Mouse (Mus musculus) forebrain, embryonic 16.5 days (tissue): Measurements from ENCODE around the gene Parvb. TPM values are rescaled to one million over a fixed set of nuclear protein-coding genes. Genes with fewer than 3 reads are reported as not detected.
A peak's percentile ranks its signal among the peaks of the same experiment; 100 is the strongest.

Experiments
- ATAC-seq: fragments of 200-750 bp; cut with Nextera tagmentation; 2 replicates; pipeline ENCODE4 v1.8.0; 2017; ENCODE audit warnings: mild to moderate bottlenecking, moderate library complexity
- H3K27ac ChIP-seq: fragments of 300-500 bp; sonication (generic); 2 replicates; pipeline ENCODE4 v1.5.1; 2014; ENCODE audit warnings: low read length, control low read depth
- H3K27me3 ChIP-seq: fragments of 300-500 bp; sonication (generic); replicated peaks from 2 replicates; pipeline ENCODE4 v1.6.1; 2014; ENCODE audit warnings: low read length; ENCODE audit not compliant: control insufficient read depth, insufficient read depth
- H3K36me3 ChIP-seq: fragments of 300-500 bp; sonication (generic); 2 replicates; pipeline ENCODE4 v1.6.1; 2014; ENCODE audit not compliant: control insufficient read depth, insufficient read depth
- H3K4me1 ChIP-seq: fragments of 300-500 bp; sonication (generic); replicated peaks from 2 replicates; pipeline ENCODE4 v1.6.1; 2014; ENCODE audit warnings: low read length; ENCODE audit not compliant: control insufficient read depth, insufficient read depth
- H3K4me2 ChIP-seq: fragments of 300-500 bp; sonication (generic); 2 replicates; pipeline ENCODE4 v1.6.1; 2014; ENCODE audit warnings: mild to moderate bottlenecking, low read length, control low read depth
- H3K4me3 ChIP-seq: fragments of 300-500 bp; sonication (generic); replicated peaks from 2 replicates; pipeline ENCODE4 v1.5.1; 2014; ENCODE audit warnings: mild to moderate bottlenecking, low read length, control low read depth
- H3K9ac ChIP-seq: fragments of 300-500 bp; sonication (generic); replicated peaks from 2 replicates; pipeline ENCODE4 v1.6.1; 2014; ENCODE audit warnings: low read depth, low read length, control low read depth
- H3K9me3 ChIP-seq: fragments of 300-500 bp; sonication (generic); 2 replicates; pipeline ENCODE4 v1.6.1; 2016; ENCODE audit warnings: low read length; ENCODE audit not compliant: control insufficient read depth
- WGBS: fragments of 180-500 bp; shearing (Covaris S2); extraction: QIAGEN DNeasy Blood & Tissue Kit; methylation state at CpG from one replicate; pipeline ENCODE4 v1.1.7; 2014; 5-methylcytosine and 5-hydroxymethylcytosine counted together
- polyA plus RNA-seq: library from polyadenylated mRNA; unstranded; fragments of >200 nt; fragmentation: Nextera tagmentation; extraction: Ambion mirVana; gene quantifications from 2 replicates; pipeline ENCODE4 v1.2.1, GENCODE M21; 2015

Parvb gene
- polyA plus RNA-seq: 2.2 and 2.8 TPM in 2 replicates

- WGBS: under 1% methylated on average over 52 of the region's 53 CpGs
- peak; percentile 56 for ATAC-seq
- peak within 1 kb of the TSS; percentile 48 for H3K4me3 ChIP-seq
- no peaks in the 10 kb centered on the region for H3K9me3 ChIP-seq
- H3K36me3 ChIP-seq: no peaks in the 10 kb centered on the region
- no peaks in the 10 kb centered on the region for H3K27me3 ChIP-seq
- H3K27ac ChIP-seq: peak within 1 kb of the TSS; percentile 77
- H3K9ac ChIP-seq: peak within 1 kb of the TSS; percentile 76
- H3K4me2 ChIP-seq: peak within 1 kb of the TSS; percentile 93
- H3K4me1 ChIP-seq: peaks cover 26% of the 10 kb centered on the region
These were observed at the start of gene Parvb for GRCm38 (mm10) chr15:84231721-84232561. Gene Parvb, plus strand, starts transcription at chr15:84232043.

- Histone ChIP-seq H3K9ac (no peak overlapping the region), H3K27ac (no peak overlapping the region), H3K4me3 (no peak overlapping the region), H3K27me3 (no peaks in the 10 kb centered on the region), H3K9me3 (no peaks in the 10 kb centered on the region), H3K4me1 (no peaks in the 10 kb centered on the region), H3K36me3 (no peaks in the 10 kb centered on the region), H3K4me2 (no peak overlapping the region)
- no peak for ATAC-seq
- WGBS: 67% methylated on average over 1 of the region's 1 CpGs
These were observed 47.9 kb upstream of the Parvb start for GRCm38 (mm10) chr15:84183967-84184366.

GRCm38 (mm10) chr15:84186196-84186595, 45.6 kb upstream of the Parvb start:
- Histone ChIP-seq H3K9me3 (no peaks in the 10 kb centered on the region), H3K4me1 (no peaks in the 10 kb centered on the region; the same call in 1 of the 2 replicates), H3K36me3 (no peaks in the 10 kb centered on the region), H3K27me3 (no peaks in the 10 kb centered on the region), H3K4me2 (no peak overlapping the region), H3K27ac (no peak overlapping the region), H3K4me3 (no peak overlapping the region), H3K9ac (no peak overlapping the region)
- 56% methylated on average over 4 of the region's 4 CpGs for WGBS
- ATAC-seq: no peak

GRCm38 (mm10) chr15:84188887-84189530, 42.8 kb upstream of the Parvb start:
- H3K9me3 ChIP-seq: no peaks in the 10 kb centered on the region
- 50% methylated on average over 2 of the region's 2 CpGs for WGBS
- no peaks in the 10 kb centered on the region for H3K27me3 ChIP-seq
- H3K9ac ChIP-seq: no peak overlapping the region
- no peaks in the 10 kb centered on the region for H3K36me3 ChIP-seq
- H3K4me2 ChIP-seq: no peak overlapping the region
- H3K27ac ChIP-seq: no peak overlapping the region
- ATAC-seq: no peak
- peaks cover 13% of the 10 kb centered on the region for H3K4me1 ChIP-seq
- H3K4me3 ChIP-seq: no peak overlapping the region

GRCm38 (mm10) chr15:84189881-84190280, 42.0 kb upstream of the Parvb start:
- Histone ChIP-seq H3K4me3 (no peak overlapping the region), H3K9me3 (no peaks in the 10 kb centered on the region), H3K9ac (no peak overlapping the region), H3K4me2 (no peak overlapping the region), H3K4me1 (peaks cover 13% of the 10 kb centered on the region), H3K27me3 (no peaks in the 10 kb centered on the region), H3K36me3 (no peaks in the 10 kb centered on the region), H3K27ac (no peak overlapping the region)
- ATAC-seq: no peak
- 51% methylated on average over 3 of the region's 3 CpGs for WGBS

GRCm38 (mm10) chr15:84191724-84192057, 40.2 kb upstream of the Parvb start:
- peaks cover 13% of the 10 kb centered on the region for H3K4me1 ChIP-seq
- peaks cover 4% of the 10 kb centered on the region for H3K36me3 ChIP-seq
- H3K9ac ChIP-seq: peak overlapping the region; percentile 78
- peak; percentile 56; the same call in 1 of the 2 replicates for ATAC-seq
- no peaks in the 10 kb centered on the region for H3K27me3 ChIP-seq
- H3K9me3 ChIP-seq: no peaks in the 10 kb centered on the region
- H3K4me3 ChIP-seq: peak overlapping the region; percentile 85
- peak overlapping the region; percentile 87 for H3K27ac ChIP-seq
- WGBS: 1% methylated on average over 9 of the region's 9 CpGs
- H3K4me2 ChIP-seq: peak overlapping the region; percentile 70

GRCm38 (mm10) chr15:84192058-84192791, 39.6 kb upstream of the Parvb start, which contains the start of gene Samm50:
Gene Samm50, plus strand, starts transcription at chr15:84192241.
- Histone ChIP-seq H3K9ac (peak within 1 kb of the TSS; percentile 78), H3K9me3 (no peaks in the 10 kb centered on the region), H3K27ac (peak within 1 kb of the TSS; percentile 87), H3K27me3 (no peaks in the 10 kb centered on the region), H3K36me3 (peaks cover 6% of the 10 kb centered on the region), H3K4me1 (peaks cover 13% of the 10 kb centered on the region), H3K4me3 (peak within 1 kb of the TSS; percentile 85), H3K4me2 (peak within 1 kb of the TSS; percentile 70)
- WGBS: 4% methylated on average over 48 of the region's 48 CpGs
- peak; percentile 100 for ATAC-seq

- Histone ChIP-seq H3K27me3 (no peaks in the 10 kb centered on the region), H3K4me3 (no peak overlapping the region), H3K9ac (no peak overlapping the region), H3K4me1 (peaks cover 9% of the 10 kb centered on the region), H3K27ac (no peak overlapping the region), H3K4me2 (no peak overlapping the region), H3K36me3 (peaks cover 33% of the 10 kb centered on the region), H3K9me3 (no peaks in the 10 kb centered on the region)
- WGBS: 87% methylated on average over 8 of the region's 8 CpGs
- ATAC-seq: no peak
These were observed 35.2 kb upstream of the Parvb start for GRCm38 (mm10) chr15:84196486-84197165.
